Mouse (Mus musculus) splenic B cell, adult 2 months (primary cell): ENCODE measurements at regions not wholly inside any gene's neighbourhood (a gene's known extent, or its start where the extent isn't known, plus 50 kb on each side); places are given as distances from the start of the nearest gene placed in this dataset.

Source experiments
- DNase-seq: peaks from one replicate; pipeline ENCODE4 v3.0.0-alpha.2; 2011; ENCODE audit warnings: low read depth, low spot score
- H3K27me3 ChIP-seq: 2 replicates; pipeline ENCODE4 v1.6.1; 2012; ENCODE audit warnings: mild to moderate bottlenecking, low read length, moderate library complexity, mixed read lengths; ENCODE audit not compliant: control insufficient read depth, poor library complexity, insufficient read depth, severe bottlenecking
- H3K36me3 ChIP-seq: 2 replicates; pipeline ENCODE4 v1.6.1; 2012; ENCODE audit warnings: mild to moderate bottlenecking, low read length, moderate library complexity, mixed read lengths; ENCODE audit not compliant: control insufficient read depth, poor library complexity, insufficient read depth, severe bottlenecking

GRCm38 (mm10) chr19:60684417-60684816, 71.4 kb upstream of the Nanos1 start:
- DNase-seq: peak; percentile 61
- Histone ChIP-seq H3K27me3 (no peaks in the 10 kb centered on the region), H3K36me3 (no peaks in the 10 kb centered on the region)

GRCm38 (mm10) chr19:60682283-60682682, 73.5 kb upstream of the Nanos1 start:
- no peaks in the 10 kb centered on the region for H3K27me3 ChIP-seq
- no peaks in the 10 kb centered on the region for H3K36me3 ChIP-seq
- DNase-seq: no peak

GRCm38 (mm10) chr19:60681481-60681880, 74.3 kb upstream of the Nanos1 start:
- peak; percentile 55 for DNase-seq
- Histone ChIP-seq H3K36me3 (no peaks in the 10 kb centered on the region), H3K27me3 (no peaks in the 10 kb centered on the region)

GRCm38 (mm10) chr19:60678236-60678635, 77.6 kb upstream of the Nanos1 start:
- no peak for DNase-seq
- no peaks in the 10 kb centered on the region for H3K36me3 ChIP-seq
- no peaks in the 10 kb centered on the region for H3K27me3 ChIP-seq

GRCm38 (mm10) chr19:60674953-60675472, 80.8 kb upstream of the Nanos1 start:
- no peaks in the 10 kb centered on the region for H3K27me3 ChIP-seq
- DNase-seq: no peak
- no peaks in the 10 kb centered on the region for H3K36me3 ChIP-seq

- DNase-seq: peak; percentile 26
- H3K36me3 ChIP-seq: no peaks in the 10 kb centered on the region
- H3K27me3 ChIP-seq: no peaks in the 10 kb centered on the region
Observed at GRCm38 (mm10) chr19:60670781-60671180, 85.0 kb upstream of the Nanos1 start.

GRCm38 (mm10) chr19:60665842-60666241, 85.0 kb upstream of the Cacul1 start:
- DNase-seq: peak; percentile 78
- H3K36me3 ChIP-seq: no peaks in the 10 kb centered on the region
- no peaks in the 10 kb centered on the region; the same call in 1 of the 2 replicates for H3K27me3 ChIP-seq

GRCm38 (mm10) chr19:60651102-60651695, 70.4 kb upstream of the Cacul1 start:
- no peak for DNase-seq
- Histone ChIP-seq H3K27me3 (no peaks in the 10 kb centered on the region), H3K36me3 (no peaks in the 10 kb centered on the region)

GRCm38 (mm10) chr19:60640065-60640464, 59.2 kb upstream of the Cacul1 start:
- DNase-seq: no peak
- Histone ChIP-seq H3K27me3 (no peaks in the 10 kb centered on the region), H3K36me3 (no peaks in the 10 kb centered on the region)
